Mouse (Mus musculus) CD8-positive naive resting alpha-beta T cell, adult 2 months (primary cell): ENCODE measurements around the gene Klrc2.
"Not testable (repeated sequence)": the region's sequence is repeated elsewhere in the genome, so short reads cannot be mapped to it uniquely, and the experiment has no call there.

Experiments
- DNase-seq, 2 experiments: peaks; one replicate each; pipeline ENCODE4 v3.0.0; 2022; ENCODE audit warnings: low read depth in 2 of 2, low spot score in 2 of 2

Klrc2 gene

DNA sequence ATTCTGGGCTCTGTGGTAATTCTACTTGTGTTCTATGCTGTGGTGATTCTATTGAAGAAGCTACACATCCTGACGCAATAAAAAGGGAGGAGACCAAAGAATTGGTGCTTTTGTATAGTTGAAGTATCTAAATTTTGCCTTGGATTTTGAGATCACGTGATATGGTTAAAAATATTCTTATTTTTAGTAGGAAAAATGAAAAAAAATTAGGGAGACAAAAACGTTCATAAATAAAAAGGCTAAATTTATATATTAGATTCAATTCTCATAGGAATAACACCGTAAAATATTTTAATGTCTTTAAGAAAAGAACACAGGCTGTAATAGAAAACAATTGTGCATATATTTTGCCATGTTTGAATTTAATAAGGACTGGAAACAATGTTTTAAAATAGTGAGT, at the start of gene Klrc2:
Gene Klrc2, minus strand, starts transcription at position 101 of the 400 bp plus-strand sequence.
- not testable (repeated sequence) for DNase-seq

DNA sequence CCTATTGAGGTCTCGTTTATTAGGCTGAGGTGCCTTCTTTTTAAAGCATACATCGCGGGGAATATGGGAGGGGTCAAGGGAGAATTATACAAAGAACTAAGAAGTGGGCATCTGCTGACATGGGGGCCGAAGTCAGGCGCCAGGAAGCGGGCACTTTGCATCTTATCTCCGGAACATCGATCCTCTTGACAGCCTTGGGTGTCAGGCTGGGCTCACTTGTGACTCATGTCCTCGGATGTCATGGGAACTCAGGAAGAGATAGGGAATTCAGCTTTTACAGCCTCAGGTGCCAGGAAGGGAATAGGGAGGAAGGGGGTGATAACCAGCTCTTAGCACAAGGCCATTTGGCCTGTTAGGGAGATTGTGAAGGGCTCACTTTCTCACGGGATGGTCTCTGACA, 30.9 kb upstream of the Klrc2 start:
- not testable (repeated sequence) for DNase-seq

DNA sequence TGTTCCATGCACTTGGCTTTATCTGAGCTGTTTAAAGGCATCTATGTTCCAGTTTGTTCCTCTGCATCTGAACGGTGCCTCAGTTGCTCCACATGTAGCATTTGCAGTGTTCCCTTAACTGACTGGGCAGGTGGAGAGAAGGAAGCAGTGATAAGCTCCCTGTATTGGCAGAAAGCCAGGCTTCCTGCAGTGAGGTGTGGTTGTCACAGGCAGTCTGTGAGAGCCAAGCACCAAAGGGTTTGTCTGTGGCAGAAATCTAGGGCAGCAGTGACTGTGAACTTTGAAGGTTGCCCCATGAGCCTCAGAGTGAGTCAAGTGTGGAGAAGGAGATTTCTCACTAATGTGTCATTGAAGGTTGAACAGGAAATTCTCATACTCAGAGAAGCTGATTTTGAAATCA, 19.9 kb upstream of the Klrc2 start:
- DNase-seq: peak; percentile 42 to 55

DNA sequence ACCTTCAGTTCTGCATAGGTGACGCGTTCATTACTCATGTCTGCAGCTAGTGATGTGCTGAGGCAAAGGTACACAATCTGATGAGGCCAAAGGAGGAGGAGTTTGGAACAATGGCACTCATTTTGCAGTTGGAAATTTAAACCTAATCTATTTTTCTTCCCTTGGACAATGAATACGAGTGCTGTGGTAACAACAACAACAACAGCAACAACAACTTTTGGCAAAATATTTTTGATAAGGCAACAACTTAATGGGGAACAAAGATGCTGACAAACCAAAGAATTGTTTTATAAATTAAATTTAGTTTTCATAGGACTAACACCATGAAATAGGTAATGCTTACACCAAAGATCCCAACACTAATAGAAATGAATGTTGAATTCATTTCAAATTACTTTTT, 18.4 kb upstream of the Klrc2 start, which contains the start of gene Klrc1:
Gene Klrc1, minus strand, starts transcription at position 101 of the 400 bp plus-strand sequence.
- DNase-seq: no peak

DNA sequence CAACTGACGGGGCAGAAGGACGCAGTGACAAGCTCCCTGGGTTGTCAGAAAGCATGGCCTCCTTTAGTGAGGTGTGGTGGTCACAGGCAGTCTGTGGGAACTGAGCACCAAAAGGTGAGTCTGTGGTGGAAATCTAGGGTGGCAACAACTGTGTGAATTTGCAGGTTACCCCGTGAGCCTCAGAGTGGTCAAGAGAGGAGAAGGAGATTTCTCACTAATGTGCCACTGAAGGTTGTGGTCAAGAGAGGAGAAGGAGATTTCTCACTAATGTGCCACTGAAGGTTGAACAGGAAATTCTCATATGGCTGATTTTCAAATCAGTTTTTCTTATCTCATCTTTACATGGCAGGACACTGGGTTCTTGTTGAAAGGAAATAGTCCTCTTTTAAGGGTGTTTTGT, 812 bp upstream of the Klrc2 start:
- DNase-seq: not testable (repeated sequence)

DNA sequence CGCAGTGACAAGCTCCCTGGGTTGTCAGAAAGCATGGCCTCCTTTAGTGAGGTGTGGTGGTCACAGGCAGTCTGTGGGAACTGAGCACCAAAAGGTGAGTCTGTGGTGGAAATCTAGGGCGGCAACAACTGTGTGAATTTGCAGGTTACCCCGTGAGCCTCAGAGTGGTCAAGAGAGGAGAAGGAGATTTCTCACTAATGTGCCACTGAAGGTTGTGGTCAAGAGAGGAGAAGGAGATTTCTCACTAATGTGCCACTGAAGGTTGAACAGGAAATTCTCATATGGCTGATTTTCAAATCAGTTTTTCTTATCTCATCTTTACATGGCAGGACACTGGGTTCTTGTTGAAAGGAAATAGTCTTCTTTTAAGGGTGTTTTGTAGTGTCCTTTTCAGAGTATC, 16.4 kb downstream of the Klrc2 start:
- DNase-seq: not testable (repeated sequence)

DNA sequence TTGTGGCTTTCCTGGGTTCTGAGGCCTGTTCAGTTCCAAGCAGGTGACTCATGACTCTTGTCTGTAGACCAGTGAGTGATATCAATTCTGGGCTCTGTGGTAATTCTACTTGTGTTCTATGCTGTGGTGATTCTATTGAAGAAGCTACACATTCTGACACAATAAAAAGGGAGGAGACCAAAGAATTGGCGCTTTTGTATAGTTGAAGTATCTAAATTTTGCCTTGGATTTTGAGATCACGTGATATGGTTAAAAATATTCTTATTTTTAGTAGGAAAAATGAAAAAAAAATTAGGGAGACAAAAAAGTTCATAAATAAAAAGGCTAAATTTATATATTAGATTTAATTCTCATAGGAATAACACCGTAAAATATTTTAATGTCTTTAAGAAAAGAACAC, 17.3 kb downstream of the Klrc2 start, which contains the start of gene Klrc3:
Gene Klrc3, minus strand, starts transcription at position 101 of the 400 bp plus-strand sequence.
- DNase-seq: not testable (repeated sequence)

DNA sequence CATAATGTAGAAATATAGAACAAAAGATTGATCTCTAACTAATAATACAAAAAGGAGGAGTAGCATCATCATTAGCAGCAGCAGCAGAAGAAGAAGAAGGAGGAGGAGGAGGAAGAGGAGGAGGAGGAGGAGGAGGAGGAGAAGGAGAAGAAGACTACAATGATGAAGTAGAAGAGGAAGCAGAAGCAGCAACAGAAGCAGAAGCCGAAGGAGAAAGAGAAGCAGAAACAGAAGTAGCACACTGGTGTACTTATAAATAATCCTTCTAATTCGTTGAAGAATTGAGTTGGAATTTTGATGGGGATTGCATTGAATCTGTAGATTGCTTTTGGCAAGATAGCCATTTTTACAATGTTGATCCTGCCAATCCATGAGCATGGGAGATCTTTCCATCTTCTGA, 29.4 kb downstream of the Klrc2 start:
- not testable (repeated sequence) for DNase-seq

DNA sequence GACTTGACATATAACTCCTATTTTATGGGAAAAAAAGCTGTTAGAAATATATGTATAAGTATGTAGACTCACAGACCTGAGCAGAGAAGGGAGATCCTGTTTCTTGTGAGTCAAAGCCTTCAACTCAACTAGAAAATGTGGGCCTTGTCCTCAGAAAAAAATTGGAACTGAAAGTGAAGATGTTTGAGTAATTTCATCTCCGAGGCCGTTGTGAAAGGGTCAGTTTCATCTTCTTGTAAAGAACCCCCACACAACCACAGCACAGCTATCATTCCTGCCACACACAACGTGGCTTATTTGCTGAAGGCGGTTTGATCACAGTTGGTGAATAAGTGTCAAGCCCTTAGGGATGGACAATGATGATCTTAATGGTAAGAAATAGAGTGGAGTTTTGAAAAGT, 36.8 kb downstream of the Klrc2 start, which contains the start of gene Klrk1:
Gene Klrk1, minus strand, starts transcription at position 130 of the 400 bp plus-strand sequence.
- DNase-seq: no peak

DNA sequence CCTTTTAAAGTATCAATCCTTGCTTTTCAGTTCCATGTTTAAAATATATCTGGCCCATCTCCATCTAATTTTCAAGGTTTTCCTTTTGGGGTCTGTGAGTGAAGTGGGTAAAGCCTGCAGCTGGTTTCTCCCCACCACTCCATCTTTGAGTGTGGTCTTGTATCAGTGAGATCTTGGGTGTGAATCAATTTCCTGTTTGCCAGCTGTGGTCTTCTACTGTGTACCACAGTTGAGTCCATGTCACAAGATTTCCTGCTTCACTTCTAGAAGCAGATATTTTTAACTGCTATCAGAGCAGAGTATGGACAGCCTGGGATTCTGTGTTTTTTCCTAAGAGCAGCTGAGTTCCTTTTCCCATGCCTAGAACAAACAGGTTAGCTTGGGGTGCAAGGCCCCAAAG, 52.1 kb downstream of the Klrc2 start:
- peak; percentile 64 to 76 for DNase-seq
